Mouse (Mus musculus): ENCODE data around the gene Glis1.

The Glis1 gene

GRCm38 (mm10) chr4:107515626-107516025 lies 81.2 kb downstream of the Glis1 start:
- no peak for DNase-seq (ENCODE audit: low spot score in 2 of 2)

GRCm38 (mm10) chr4:107518766-107519165 lies 84.4 kb downstream of the Glis1 start:
- DNase-seq (ENCODE audit: low spot score in 2 of 2) = no peak

- DNase-seq (ENCODE audit: low spot score in 2 of 2) = no peak
These were observed 85.7 kb downstream of the Glis1 start for GRCm38 (mm10) chr4:107520071-107520470.

- no peak for DNase-seq (ENCODE audit: low spot score in 2 of 2)
These were observed 86.4 kb downstream of the Glis1 start for GRCm38 (mm10) chr4:107520816-107521215.

GRCm38 (mm10) chr4:107523607-107524151 lies 89.3 kb downstream of the Glis1 start:
- no peak for DNase-seq (ENCODE audit: low spot score in 2 of 2)

- DNase-seq (ENCODE audit: low spot score in 2 of 2) = no peak
These were observed 100.7 kb downstream of the Glis1 start for GRCm38 (mm10) chr4:107535126-107535525.

- DNase-seq (ENCODE audit: low spot score in 2 of 2) = no peak
These were observed 103.7 kb downstream of the Glis1 start for GRCm38 (mm10) chr4:107538116-107538515.

- DNase-seq (ENCODE audit: low spot score in 2 of 2) = no peak
These were observed 104.2 kb downstream of the Glis1 start for GRCm38 (mm10) chr4:107538561-107538960.

- no peak for DNase-seq (ENCODE audit: low spot score in 2 of 2)
These were observed 104.6 kb downstream of the Glis1 start for GRCm38 (mm10) chr4:107539021-107539420.

- DNase-seq (ENCODE audit: low spot score in 2 of 2) = no peak
These were observed 107.4 kb downstream of the Glis1 start for GRCm38 (mm10) chr4:107541821-107542220.

GRCm38 (mm10) chr4:107544843-107545242 lies 110.5 kb downstream of the Glis1 start:
- DNase-seq (ENCODE audit: low spot score in 2 of 2) = no peak

- no peak for DNase-seq (ENCODE audit: low spot score in 2 of 2)
These were observed 111.3 kb downstream of the Glis1 start for GRCm38 (mm10) chr4:107545726-107546125.

- DNase-seq (ENCODE audit: low spot score in 2 of 2) = no peak
These were observed 112.1 kb downstream of the Glis1 start for GRCm38 (mm10) chr4:107546525-107546924.

- no peak for DNase-seq (ENCODE audit: low spot score in 2 of 2)
These were observed 115.7 kb downstream of the Glis1 start for GRCm38 (mm10) chr4:107550096-107550495.

GRCm38 (mm10) chr4:107550546-107550945 lies 116.2 kb downstream of the Glis1 start:
- no peak for DNase-seq (ENCODE audit: low spot score in 2 of 2)

GRCm38 (mm10) chr4:107552696-107553095 lies 118.3 kb downstream of the Glis1 start:
- DNase-seq (ENCODE audit: low spot score in 2 of 2) = no peak

GRCm38 (mm10) chr4:107553774-107554173 lies 119.4 kb downstream of the Glis1 start:
- DNase-seq (ENCODE audit: low spot score in 2 of 2) = no peak

- no peak for DNase-seq (ENCODE audit: low spot score in 2 of 2)
These were observed 124.4 kb downstream of the Glis1 start for GRCm38 (mm10) chr4:107558801-107559200.

GRCm38 (mm10) chr4:107561056-107561455 lies 126.7 kb downstream of the Glis1 start:
- no peak for DNase-seq (ENCODE audit: low spot score in 2 of 2)

GRCm38 (mm10) chr4:107568159-107568558 lies 133.8 kb downstream of the Glis1 start:
- DNase-seq (ENCODE audit: low spot score in 2 of 2) = no peak

- no peak for DNase-seq (ENCODE audit: low spot score in 2 of 2)
These were observed 134.6 kb downstream of the Glis1 start for GRCm38 (mm10) chr4:107568881-107569443.

- DNase-seq (ENCODE audit: low spot score in 2 of 2) = no peak
These were observed 136.1 kb downstream of the Glis1 start for GRCm38 (mm10) chr4:107570329-107571014.

GRCm38 (mm10) chr4:107575781-107576180 lies 141.4 kb downstream of the Glis1 start:
- DNase-seq (ENCODE audit: low spot score in 2 of 2) = no peak
